Mouse (Mus musculus) frontal cortex, postnatal 14 days (tissue): ENCODE results near the gene Fer.

Experiments
- DNase-seq, 2 experiments: peaks; one replicate each; pipeline ENCODE4 v3.0.0; 2022; ENCODE audit warnings: low spot score in 2 of 2

The Fer gene

DNA sequence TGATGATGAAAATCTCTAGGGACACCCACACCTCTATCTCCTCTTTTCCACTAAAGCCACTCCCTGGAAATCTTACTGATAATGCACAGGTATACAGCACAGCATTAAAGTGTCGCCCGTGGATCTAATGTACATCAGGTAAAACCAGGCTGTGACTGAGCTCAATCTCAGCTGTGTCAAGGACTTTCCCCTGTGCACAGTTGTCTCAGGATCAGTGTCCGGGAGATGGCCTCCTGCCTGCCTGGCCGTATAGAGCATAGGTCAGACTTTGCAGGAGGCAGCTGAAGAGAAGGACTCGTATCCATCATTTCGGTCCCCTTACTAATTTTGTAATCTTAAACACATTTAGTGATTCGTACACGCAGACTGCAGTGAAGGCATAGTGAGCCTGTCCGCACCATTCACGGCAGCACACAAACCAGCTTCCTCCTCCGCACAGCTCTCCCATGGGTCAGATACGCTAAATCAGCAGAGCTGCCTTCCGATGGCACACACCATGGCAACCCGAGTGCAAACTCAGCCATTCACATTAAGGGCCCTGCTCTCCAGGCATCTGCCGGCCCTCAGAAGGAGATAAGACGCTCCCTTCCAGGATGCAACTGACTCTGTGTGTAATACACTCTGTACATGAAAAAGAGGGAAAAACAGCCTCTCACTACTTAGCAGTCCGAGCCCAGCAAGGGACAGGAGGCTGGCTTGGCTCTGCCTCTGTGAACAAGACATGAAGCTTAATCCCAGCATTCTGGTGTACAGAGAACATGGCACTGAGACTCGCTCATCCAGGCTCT is 277.4 kb downstream of the Fer start:
- DNase-seq = no peak

DNA sequence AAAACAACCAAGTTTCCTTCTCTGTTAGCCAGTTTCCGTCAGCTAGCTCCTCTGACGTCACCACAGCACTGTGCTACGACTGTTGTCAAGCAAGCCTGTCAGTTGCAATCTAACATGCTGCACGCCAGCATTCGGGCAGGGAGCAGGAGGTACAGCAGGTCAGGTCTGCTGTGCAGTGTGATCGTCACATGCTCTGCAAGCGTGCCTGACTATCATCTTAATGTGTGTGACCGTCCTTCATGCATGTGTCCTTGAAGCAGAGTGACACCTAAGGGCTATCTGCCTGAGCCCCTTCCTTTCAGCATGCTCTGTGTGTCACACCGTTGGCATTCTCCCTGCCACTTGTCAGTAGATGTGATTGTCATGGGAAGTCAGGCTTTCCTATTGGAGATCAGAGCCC is 279.0 kb downstream of the Fer start:
- DNase-seq = no peak

DNA sequence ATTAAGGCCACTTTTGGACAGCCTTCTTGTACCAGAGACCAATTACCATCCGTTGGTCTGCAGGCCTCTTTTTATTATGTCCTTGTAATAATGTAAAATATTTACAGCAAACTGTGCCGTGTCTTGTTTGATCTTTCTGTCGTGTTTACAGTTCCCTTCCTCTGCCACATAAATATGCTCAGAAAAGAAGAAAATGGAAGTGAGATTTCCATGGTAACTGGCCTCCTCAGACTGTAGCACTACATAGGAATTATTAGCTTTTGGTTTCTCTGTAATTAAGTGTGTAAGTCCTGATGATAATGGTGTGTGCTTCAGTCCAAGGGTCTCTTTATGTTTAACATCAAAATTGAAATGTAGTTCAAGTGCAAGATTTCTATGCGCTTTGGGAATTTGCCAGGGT is 283.5 kb downstream of the Fer start:
- DNase-seq = no peak

DNA sequence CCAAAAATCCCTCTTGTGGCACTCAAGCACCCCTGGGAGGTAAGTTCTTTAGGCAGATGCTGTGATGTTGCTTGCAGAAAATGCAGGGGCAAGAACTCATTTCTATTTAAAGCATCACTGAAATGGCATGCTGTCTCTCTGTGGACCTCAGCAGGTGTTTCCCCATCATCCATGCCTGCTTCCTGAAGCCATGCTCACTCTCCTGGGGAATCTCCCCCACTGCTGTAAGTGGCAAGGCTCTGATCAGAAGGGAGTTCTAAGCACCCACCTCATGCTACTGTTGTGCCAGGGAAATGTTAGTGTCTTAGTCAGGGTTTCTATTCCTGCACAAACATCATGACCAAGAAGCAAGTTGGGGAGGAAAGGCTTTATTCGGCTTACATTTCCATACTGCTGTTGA is 287.9 kb downstream of the Fer start:
- no peak for DNase-seq

DNA sequence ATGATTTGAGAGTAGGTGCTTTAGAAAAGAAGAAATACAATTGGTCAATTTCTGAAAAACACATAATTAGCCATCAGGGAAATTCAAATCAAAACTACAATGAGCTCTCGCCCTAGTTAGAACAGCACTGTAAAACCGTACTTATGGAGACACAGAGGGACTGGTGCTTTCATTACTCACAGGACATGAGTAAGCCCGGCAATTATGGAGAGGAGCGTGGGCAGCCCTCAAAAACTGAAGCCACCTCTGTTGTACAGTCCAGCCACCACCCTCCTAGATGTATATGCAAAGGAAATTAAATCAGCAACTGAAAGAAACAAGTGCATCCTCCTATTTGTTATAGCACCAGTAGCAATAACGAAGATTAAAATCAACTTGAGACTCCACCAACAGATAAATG is 304.9 kb downstream of the Fer start:
- no peak for DNase-seq

DNA sequence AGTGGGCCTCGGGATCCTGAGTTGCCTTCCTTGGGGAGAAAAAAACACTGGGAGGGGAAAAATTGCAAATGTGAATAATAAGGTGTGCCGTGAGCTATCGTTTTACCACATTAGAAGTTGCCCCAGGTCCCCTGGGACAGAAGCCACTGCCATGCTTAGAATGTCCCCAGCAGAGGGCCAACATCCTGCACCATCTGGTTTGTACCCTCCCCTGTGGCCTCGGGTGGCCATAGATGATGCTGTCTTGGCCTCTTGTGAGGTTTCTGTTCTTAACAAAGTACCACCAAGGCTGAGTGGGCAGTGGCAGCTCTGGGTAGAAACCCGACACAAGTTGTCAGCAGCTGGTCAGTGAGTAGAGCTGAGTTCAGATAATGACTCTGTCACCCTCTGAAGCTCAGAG is 307.2 kb downstream of the Fer start:
- DNase-seq = no peak

DNA sequence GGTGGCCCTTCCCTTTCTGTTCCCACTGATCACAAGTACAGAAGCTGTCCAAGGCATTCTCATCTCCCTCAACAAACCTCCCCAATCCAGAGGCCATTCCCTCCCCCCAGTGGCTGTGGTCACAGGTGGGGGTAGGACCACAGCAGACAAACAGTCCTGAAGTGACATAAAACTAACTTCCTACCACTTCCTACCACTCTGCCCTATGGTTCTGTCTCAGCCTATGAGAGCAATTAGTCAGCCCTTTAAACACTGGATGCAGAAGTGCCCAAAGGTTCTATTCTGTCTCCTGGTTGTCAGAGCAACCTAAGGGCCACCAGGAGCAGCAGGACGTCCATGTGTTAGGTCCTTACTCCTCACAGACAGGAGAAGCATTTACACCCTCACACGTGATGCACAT is 309.6 kb downstream of the Fer start:
- no peak for DNase-seq

DNA sequence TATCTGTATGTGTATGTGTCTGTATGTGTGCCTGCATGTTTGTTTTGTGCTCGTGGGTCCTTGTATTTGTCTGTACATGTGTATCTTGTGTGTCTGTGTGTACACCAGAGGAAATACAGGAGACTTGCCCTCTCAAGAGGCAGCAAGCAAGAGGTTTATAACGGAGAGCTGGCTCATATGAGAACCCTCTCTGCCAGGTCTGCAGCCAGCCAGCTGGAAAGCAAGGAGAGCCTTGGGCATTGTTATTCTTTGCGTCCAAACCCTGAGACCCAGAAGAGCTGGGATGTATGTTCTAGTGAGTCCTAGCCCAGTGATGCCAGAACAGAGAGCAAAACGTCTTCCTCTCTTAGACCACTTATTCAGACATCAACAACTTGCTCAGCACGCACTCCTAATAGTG is 317.7 kb downstream of the Fer start:
- DNase-seq = no peak

DNA sequence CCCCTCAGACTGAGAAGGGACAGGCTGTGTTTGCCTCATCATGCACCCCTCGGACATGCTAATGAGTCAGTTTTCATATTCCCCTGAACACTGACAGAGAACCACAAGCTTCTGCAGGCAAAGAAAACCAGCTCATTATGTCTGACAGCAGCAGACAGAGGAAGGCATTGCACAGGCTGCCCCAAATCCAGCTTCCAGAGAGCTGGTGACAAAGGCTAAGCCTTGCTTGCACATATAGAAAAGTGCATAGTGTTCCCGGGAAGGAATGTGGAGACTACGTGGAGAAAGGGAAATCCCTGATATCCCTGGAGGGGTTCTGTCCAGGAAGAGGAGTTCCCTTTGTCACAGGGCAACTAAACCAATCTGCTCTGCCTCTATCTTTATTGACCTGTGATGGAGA is 318.4 kb downstream of the Fer start:
- no peak for DNase-seq

DNA sequence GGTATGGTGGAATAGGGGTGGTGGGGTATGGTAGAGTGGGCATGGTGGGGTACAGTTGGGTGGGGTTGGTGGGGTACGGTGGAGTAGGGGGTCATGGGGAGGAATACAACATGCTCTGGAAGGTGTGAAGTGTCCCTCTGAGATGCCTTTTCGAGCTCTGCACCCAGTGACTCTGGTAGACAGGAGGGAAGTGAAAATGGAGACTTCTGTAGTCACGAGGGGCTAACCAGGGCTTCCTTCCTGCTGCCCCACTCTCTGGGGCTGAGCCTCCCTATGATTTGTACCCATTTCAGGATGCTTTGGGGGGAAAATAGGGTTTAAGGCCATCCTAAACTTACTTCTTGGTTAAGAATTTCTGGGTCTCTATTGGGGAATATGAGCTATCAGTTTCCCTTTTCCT is 319.7 kb downstream of the Fer start:
- no peak for DNase-seq

DNA sequence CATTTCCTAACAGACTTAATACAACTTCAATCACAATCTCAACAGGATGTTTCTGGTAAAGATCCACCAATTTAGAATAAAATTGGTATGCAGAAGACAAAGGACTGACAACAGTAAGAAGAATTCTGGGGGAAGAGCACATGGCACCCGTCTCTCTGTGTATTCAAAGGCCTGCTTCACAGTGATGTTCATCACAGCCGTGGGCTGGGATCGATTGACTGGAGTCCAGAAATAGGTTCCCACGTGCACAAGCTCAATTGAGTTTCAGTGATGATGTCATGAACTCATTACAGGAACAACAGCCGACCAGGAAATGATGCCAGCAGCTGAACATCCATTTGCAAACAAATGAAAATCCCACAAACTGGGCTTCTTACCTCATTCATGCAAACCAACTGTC is 320.3 kb downstream of the Fer start:
- no peak for DNase-seq
